Mouse (Mus musculus) ovary, postnatal 10 days (tissue): ENCODE data around the gene Cnnm4.

Experiments used
- DNase-seq: peaks from one replicate; pipeline ENCODE4 v3.0.0; 2022; ENCODE audit warnings: low spot score

Cnnm4 gene

DNA sequence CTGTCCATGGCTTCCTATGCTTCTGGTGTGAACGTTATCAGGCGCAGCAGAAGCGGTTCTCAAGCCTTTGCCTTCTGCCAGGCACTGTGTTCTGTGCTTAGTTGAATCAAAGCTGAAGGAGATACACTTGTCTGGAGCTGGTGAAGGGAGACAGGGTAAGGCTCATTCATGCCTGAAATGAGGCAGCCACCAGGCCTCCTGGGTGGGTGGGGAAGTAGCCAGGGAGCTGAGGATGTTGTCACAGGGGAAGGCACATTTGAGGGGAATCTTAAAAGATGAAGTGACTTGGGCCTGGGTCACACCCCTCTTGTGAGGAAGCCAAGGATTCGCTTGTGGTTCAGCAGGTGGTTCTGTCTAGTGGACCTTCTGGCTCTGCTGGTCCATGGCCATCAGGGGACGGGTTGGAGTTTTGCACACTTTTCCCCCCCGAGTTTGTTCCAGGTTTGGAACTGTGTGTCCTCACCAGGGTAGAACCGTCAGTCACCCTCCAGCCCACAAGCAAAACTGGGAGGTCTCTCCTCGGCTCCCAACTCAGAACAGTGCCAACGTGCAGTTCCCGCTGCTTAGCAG is 1.9 kb downstream of the Cnnm4 start:
- no peak for DNase-seq

DNA sequence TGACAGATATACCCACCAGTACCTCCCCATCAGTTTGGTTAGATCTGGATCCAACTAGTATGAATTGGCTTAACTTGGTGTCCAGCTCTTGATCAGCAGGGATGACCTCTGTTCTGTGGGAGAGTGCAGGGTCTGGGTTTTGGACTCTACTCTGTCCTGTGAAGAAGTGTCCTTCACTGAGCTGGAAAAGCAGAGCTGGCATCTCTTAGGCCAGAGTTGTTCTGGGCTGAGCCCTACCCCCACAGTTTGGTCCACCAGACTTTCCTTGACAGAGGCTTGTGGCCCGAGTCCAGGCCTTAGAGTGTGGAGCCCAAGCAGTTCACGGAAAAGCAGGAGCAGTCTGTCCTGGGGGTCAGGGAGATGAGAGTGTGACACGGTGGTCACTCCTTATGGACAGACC is 3.2 kb downstream of the Cnnm4 start:
- no peak for DNase-seq

- no peak for DNase-seq
These were observed 4.2 kb downstream of the Cnnm4 start for GRCm38 (mm10) chr1:36475480-36476110.

GRCm38 (mm10) chr1:36476426-36476825 is 5.0 kb downstream of the Cnnm4 start:
- no peak for DNase-seq

DNA sequence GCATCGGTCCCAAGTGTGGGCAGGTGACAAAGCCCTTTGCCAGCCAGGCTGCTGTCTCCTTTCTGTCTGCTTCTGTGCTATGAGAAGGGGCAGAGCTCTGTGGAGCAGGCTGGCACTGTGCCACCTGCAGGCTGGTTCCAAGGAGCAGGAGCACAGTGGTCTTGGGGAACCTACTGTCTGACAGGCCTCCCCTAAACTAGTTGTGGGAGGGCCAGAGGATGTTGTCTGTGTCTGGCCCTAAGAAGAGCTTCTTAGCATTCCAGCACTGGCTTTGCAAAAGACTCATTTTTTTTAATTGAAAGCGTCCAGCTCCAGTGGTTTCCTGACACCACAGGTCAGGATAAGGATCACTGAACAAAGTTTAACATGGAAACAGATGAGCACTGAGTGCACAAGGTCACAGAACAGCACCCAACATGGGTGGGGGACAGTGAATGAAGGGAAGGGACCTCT is 6.9 kb downstream of the Cnnm4 start:
- DNase-seq: no peak

GRCm38 (mm10) chr1:36479903-36480899 is 8.8 kb downstream of the Cnnm4 start:
- no peak for DNase-seq

- no peak for DNase-seq
These were observed 12.4 kb downstream of the Cnnm4 start for GRCm38 (mm10) chr1:36483825-36484224.

DNA sequence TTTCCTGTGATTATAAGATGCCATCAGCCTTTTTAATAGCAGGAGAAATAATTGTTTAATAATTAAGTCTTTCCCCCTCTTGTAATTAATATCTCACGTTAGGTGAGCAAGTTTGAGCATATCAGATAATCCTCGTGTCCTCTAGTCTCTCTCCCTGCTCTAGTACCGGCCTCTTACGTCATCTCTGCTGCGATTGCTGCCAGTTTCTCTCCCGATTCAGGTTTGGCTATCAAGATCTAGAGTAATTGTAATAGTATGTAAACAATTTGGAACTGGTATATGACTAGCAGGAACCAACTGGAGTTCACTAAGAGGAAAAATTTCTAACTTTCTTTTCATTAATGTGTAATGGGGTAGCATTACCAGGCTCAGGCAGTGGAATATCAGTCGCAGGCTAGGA is 13.7 kb downstream of the Cnnm4 start:
- no peak for DNase-seq

- no peak for DNase-seq
These were observed 15.7 kb downstream of the Cnnm4 start for GRCm38 (mm10) chr1:36487111-36487510.

GRCm38 (mm10) chr1:36489661-36490060 is 18.2 kb downstream of the Cnnm4 start:
- DNase-seq: no peak

DNA sequence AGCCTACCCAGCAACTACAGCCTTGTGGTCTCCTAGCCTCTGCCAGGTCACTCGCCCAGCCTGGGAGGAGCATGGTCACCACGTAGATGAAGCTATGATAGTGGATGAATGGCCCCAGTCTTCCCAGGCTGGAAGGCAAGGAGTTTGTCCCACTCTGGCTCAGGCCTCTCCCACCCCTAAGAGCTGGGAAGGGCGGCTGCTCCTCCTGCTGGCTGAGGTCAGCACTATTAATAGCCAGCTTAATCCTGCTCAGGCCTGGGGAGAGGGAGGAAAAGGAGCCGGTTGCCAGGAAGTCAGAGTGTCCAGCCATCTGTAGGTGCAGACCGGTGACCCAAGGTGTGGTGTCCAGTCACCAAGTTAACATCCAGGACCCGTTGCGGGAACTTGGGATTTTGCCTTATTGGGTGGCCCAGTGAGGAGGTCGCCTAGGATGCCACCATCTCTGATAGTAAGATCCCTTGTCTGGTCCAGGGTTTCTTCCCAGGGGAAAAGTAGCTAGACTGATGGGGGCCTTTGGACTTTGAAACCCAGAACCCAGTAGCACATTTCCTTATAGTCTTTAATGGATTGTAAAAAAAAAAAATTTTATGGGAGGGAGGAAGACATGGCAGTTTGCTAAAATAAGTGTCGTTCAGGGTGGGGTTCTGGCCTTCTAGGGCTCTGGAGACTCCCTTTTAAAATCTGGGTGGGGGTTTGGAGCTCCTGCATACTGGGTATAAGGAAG is 21.2 kb downstream of the Cnnm4 start:
- DNase-seq: no peak

GRCm38 (mm10) chr1:36493299-36493698 is 21.9 kb downstream of the Cnnm4 start:
- DNase-seq: no peak

DNA sequence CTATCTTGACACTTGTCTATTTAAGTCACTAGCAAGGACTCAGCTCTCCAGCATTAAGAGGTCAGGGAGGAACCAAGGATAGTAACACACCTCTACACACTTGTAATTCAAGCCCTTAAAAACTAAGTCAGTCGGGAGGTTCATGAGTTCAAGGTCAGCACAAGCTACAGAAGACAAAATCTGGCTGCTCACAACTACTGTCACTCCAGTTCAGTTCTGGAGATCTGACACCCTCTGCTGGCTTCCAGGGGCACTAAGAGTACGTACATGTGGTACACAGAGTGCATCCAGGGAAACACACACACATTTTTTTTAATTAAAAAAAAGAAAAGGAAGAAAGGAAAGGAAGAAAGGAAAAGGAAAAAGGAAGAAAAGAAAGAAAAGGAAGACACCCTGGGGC is 25.3 kb downstream of the Cnnm4 start:
- no peak for DNase-seq

DNA sequence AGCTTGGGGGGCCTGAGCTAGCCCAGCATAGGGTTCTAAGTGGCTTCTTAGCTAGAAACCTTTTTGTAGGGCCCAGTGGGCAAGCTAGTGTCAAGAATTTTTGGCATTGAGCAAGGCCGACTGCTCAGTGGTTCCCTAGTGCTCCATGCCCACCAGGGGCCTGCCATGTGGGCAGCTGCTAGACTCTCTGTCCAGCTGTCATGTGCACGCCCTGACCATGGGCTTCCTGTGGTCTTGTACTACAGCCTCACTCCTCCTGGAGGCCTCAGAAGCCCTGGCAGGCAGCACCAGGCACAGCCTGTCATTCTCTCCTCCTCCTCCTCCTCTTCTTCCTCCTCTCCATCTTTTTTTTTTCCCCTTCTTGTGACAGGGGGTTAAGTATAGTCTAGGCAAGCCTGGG is 25.9 kb downstream of the Cnnm4 start:
- no peak for DNase-seq

- peak; percentile 49 for DNase-seq
These were observed 29.8 kb downstream of the Cnnm4 start for GRCm38 (mm10) chr1:36501261-36501660.

- no peak for DNase-seq
These were observed 36.8 kb downstream of the Cnnm4 start for GRCm38 (mm10) chr1:36508238-36508637.

DNA sequence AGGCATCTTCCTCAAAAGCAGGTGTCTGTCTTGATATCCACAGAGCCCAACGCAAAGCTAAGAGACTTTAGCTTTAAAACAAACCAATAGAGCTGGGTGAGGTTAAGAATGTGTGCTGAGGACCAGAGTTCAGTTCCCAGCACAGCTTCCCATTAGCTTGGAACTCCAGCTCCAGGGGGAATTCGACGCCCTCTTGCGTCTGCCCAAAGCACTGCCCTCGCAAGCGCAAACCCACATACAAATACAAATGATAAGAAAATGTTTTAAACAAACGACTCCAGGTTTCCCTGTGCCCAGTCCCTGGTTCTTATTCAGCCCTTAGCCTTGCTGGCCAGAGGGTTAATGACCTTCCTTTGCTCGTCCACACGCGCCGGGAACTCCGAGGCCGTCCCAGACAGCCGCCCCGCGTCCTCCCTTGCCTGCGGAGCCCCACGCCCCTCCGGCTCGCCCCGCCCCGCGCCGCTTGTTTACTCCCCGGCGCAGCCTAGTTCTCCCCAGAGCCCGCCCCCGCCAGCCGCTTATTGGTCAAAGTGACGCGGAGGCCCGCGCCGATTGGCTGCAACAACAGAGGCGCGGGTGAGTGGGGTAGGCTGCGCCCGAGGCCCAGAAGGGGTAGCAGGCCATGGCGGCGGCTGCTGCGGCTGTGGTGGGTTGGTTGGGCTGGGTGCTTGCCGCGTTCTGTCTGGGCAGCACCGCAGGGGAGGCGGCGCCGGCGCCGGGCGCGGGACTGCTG is 40.0 kb downstream of the Cnnm4 start, which contains the start of gene Cnnm3:
Cnnm3 (plus strand) TSS at position 579 of the 733 bp plus-strand sequence.
- DNase-seq: peak; percentile 100

- no peak for DNase-seq
These were observed 40.9 kb downstream of the Cnnm4 start for GRCm38 (mm10) chr1:36512089-36512965.

DNA sequence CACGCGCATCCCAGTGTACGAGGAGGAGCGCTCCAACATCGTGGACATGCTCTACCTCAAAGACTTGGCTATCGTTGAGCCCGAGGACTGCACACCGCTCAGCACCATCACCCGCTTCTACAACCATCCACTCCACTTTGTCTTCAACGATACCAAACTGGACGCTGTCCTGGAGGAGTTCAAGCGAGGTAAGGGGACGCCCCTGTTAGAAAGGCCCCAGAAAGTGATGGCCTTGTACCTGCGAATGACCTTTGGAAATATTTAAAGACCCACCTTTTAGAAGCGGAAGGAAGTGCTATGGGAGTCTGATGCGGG is 41.5 kb downstream of the Cnnm4 start:
- DNase-seq: no peak

DNA sequence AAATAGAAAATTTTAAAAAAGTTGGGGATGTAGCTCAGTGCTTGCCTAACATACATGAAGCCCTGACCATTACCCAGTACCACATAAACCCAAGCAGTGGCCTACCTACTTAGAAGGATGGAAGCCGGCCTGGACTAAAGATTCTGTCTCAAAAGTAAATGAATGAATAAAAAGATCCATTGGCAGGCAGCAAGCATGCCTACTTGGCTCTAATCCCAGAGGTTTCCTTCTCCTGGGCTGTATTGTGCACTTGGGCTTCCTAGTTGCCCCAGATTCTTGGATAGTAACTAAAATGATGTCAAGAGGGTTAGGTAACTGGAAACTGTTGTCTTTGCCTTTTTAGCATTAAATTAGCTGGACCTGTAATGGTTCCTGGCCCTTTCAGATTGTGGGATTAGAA is 41.9 kb downstream of the Cnnm4 start:
- no peak for DNase-seq

DNA sequence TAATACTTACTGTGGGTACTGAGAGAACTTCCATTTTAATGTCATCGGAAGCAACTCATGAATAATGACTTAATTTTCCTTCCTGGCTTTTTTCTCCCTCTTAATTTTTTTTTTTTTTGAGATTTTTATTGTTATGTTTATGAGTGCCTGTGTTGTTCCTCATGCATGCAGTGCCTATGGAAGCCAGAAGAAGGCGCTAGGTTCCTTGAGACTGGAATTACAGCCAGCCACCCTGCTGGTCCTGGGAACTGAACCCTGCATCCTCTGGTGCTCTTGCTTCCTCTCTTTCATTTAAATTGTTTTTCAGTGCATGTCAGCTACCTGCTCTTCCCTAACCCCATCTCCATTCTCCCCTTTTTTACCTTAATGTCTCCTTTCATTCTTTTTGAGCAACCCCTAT is 42.3 kb downstream of the Cnnm4 start:
- no peak for DNase-seq
